Mouse (Mus musculus) lung, postnatal 25 days (tissue): ENCODE results near the gene Asprv1.
A peak's percentile ranks its signal among the peaks of the same experiment; 100 is the strongest.

ENCODE experiments used
- DNase-seq: peaks from one replicate; pipeline ENCODE4 v3.0.0; 2022; ENCODE audit warnings: low spot score

Asprv1 gene

GRCm38 (mm10) chr6:86615301-86615700 lies 12.7 kb upstream of the Asprv1 start:
- peak; percentile 70 for DNase-seq

GRCm38 (mm10) chr6:86623201-86623600 lies 4.8 kb upstream of the Asprv1 start:
- DNase-seq: no peak

- DNase-seq: no peak
Measured at GRCm38 (mm10) chr6:86624074-86625030, 3.6 kb upstream of the Asprv1 start.

- no peak for DNase-seq
Measured at GRCm38 (mm10) chr6:86630141-86630540, 2.2 kb downstream of the Asprv1 start.

GRCm38 (mm10) chr6:86636495-86636894 lies 8.5 kb downstream of the Asprv1 start:
- DNase-seq: peak; percentile 73

- DNase-seq: no peak
Measured at GRCm38 (mm10) chr6:86637171-86637835, 9.3 kb downstream of the Asprv1 start.

GRCm38 (mm10) chr6:86637860-86638259 lies 9.9 kb downstream of the Asprv1 start:
- no peak for DNase-seq

GRCm38 (mm10) chr6:86638434-86638833 lies 10.5 kb downstream of the Asprv1 start:
- no peak for DNase-seq

GRCm38 (mm10) chr6:86639180-86640160 lies 11.5 kb downstream of the Asprv1 start:
- DNase-seq: peak; percentile 15

GRCm38 (mm10) chr6:86640161-86640560 lies 12.2 kb downstream of the Asprv1 start:
- no peak for DNase-seq

GRCm38 (mm10) chr6:86640776-86641175 lies 12.8 kb downstream of the Asprv1 start:
- DNase-seq: no peak

- no peak for DNase-seq
Measured at GRCm38 (mm10) chr6:86641716-86642115, 13.8 kb downstream of the Asprv1 start.

GRCm38 (mm10) chr6:86644775-86645400 lies 16.9 kb downstream of the Asprv1 start:
- DNase-seq: no peak

- no peak for DNase-seq
Measured at GRCm38 (mm10) chr6:86645551-86645950, 17.6 kb downstream of the Asprv1 start.

- no peak for DNase-seq
Measured at GRCm38 (mm10) chr6:86646143-86646542, 18.2 kb downstream of the Asprv1 start.

GRCm38 (mm10) chr6:86653026-86653425 lies 25.1 kb downstream of the Asprv1 start:
- DNase-seq: peak; percentile 71

GRCm38 (mm10) chr6:86654270-86654916 lies 26.4 kb downstream of the Asprv1 start:
- DNase-seq: no peak

- DNase-seq: no peak
Measured at GRCm38 (mm10) chr6:86658501-86658900, 30.5 kb downstream of the Asprv1 start.

- no peak for DNase-seq
Measured at GRCm38 (mm10) chr6:86660161-86660877, 32.4 kb downstream of the Asprv1 start.

GRCm38 (mm10) chr6:86665076-86665475 lies 37.1 kb downstream of the Asprv1 start:
- DNase-seq: no peak
